Mouse (Mus musculus): ENCODE measurements around the gene Tmem160. TPM values are rescaled to one million over a fixed set of nuclear protein-coding genes. Genes with fewer than 3 reads are reported as not detected.

Tmem160 gene
- 225 and 228 TPM in 2 replicates for polyA plus RNA-seq (2012; rRNA removed)

DNA sequence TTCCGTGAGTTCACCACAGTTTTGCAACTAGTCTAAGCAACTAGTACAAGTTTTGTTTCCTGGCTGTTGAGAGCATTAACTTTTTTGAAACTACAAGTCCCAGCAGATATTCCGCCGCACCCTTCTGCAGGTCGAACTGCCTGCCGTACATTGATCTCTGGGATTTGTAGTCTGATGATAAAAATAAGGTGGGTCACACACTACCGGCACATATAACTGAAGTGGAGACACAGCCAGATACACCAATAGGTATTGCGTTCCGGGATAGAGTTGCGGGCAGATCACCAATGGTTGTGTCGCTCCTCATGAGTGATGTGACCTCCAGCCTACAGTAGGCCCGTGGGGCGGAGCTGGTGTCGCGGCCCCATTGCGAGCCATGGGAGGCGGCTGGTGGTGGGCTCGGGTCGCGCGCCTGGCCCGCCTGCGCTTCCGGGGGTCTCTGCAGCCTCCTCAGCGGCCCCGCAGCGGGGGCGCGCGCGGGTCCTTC is at the start of gene Tmem160:
Gene Tmem160 (plus strand): TSS at position 193 of the 487 bp plus-strand sequence.
- DNase-seq = peak; percentile 93
- TF ChIP-seq POLR2A (IDR thresholded peaks at IDR 0.05; ENCODE audit: control insufficient read depth, extremely low read depth, insufficient read depth, low read length, poor library complexity) (no peak), CTCF (IDR thresholded peaks at IDR 0.05; ENCODE audit: borderline replicate concordance, control insufficient read depth, extremely low read depth, insufficient read depth, low read length, poor library complexity) (no peak)
- WGBS = under 1% methylated on average over 30 of the region's 30 CpGs
- H3K27ac ChIP-seq (ENCODE audit: control insufficient read depth, insufficient read depth, low read length) = no peak within 1 kb of the TSS; the same call in 1 of the 2 replicates
- peak within 1 kb of the TSS; percentile 80 for H3K4me3 ChIP-seq (ENCODE audit: control insufficient read depth, insufficient read depth, low read length)
- no peaks in the 10 kb centered on the region for H3K36me3 ChIP-seq (ENCODE audit: control insufficient read depth, insufficient read depth, low read length)
- no peaks in the 10 kb centered on the region for H3K27me3 ChIP-seq (ENCODE audit: control insufficient read depth, insufficient read depth, low read length)
- peaks cover 12% of the 10 kb centered on the region for H3K4me1 ChIP-seq (replicated peaks; ENCODE audit: control insufficient read depth, insufficient read depth, low read length)

DNA sequence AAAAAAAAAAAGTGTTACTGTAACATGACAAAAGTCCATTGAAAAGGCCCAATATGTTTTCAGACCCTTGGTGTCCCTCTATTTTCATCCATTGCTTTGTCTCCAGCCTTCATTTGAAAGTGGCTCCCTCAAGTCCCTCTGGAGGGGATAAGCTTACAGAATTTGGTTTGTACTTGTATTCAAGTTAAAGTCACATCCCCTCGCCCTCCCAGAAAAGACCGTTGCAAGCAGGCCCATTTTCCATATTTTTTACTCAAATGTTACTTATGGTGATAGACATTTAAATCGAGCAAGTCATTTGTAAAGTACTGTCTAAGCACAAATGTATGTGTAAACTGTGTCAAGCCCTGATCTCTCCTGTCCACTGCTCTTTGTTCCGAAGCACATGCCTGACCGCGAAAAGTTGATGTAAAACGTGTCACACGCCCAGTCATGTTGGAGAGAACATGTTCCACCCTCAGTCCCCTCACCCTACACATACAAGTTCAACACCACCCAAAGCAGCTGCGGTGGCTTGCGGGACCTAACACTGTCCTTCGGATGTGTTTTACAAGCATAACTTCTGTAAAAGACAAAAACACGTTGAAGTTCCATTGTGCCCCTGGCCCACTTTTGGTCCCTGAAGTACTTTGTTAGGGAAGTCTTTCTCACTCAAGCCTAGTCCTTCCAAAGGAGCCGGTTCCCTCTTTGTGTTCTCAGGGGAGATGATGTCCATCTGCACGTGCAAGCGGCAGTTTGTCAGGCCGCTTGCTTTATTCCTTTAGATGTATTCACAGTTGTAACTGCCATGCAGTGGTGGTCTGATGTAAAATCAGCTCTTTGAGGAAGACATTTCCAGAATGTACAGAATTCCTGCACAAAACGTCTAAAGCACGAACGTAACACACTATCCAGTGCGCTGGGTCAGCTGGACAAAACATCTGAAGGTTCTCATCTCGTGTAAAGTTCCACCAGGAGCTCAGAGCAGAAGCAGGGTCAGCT is 49.3 kb upstream of the Tmem160 start:
- TF ChIP-seq CTCF (IDR thresholded peaks at IDR 0.05; ENCODE audit: borderline replicate concordance, control insufficient read depth, extremely low read depth, insufficient read depth, low read length, poor library complexity) = no peak
- Histone ChIP-seq H3K27me3 (ENCODE audit: control insufficient read depth, insufficient read depth, low read length) (no peaks in the 10 kb centered on the region), H3K36me3 (ENCODE audit: control insufficient read depth, insufficient read depth, low read length) (no peaks in the 10 kb centered on the region), H3K4me3 (ENCODE audit: control insufficient read depth, insufficient read depth, low read length) (peak overlapping the region; percentile 47), H3K4me1 (replicated peaks; ENCODE audit: control insufficient read depth, insufficient read depth, low read length) (peaks cover 30% of the 10 kb centered on the region), H3K27ac (ENCODE audit: control insufficient read depth, insufficient read depth, low read length) (peak overlapping the region; percentile 69)
- peak; percentile 40 for DNase-seq
- 10% methylated on average over 21 of the region's 21 CpGs for WGBS

DNA sequence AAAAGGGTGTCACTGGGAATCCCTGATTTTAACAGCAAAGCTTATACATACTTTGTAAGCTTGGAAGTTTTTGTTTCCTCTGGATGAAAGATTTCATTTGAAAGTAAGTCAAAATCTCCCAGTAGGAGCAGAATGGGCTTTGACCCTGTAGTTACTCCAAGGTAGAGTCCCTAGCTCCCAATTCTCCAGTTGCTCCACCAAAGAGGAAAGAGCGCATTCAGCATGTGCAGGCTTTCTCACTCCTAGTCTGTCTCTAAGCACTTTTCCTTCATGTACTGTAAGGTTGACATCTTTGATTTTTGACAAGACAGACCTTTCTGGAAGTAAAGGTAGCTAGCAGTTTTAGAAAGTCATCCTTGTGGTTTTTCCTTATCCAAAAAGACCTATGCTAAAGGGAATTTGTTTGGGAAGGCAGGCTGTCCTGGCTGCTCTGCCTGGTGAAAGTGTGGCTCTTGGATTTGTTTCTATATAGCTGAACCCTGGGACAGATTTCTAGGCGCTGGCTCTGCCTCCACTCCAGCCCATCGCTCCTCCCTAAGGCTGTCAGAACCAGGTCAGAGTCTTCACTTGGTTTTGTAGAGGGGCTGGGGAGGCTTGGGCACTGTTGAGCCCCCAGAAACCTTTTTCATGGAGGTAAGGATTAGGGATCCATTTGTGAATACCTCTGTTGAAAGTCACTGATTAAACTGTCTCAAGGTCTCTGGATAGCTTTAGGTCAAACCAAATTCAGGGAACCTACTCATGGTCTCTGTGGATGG is 48.1 kb upstream of the Tmem160 start:
- DNase-seq = peak; percentile 14
- TF ChIP-seq CTCF (IDR thresholded peaks at IDR 0.05; ENCODE audit: borderline replicate concordance, control insufficient read depth, extremely low read depth, insufficient read depth, low read length, poor library complexity) = no peak
- TF ChIP-seq POLR2A (IDR thresholded peaks at IDR 0.05; ENCODE audit: control insufficient read depth, extremely low read depth, insufficient read depth, low read length, poor library complexity) = no peak

DNA sequence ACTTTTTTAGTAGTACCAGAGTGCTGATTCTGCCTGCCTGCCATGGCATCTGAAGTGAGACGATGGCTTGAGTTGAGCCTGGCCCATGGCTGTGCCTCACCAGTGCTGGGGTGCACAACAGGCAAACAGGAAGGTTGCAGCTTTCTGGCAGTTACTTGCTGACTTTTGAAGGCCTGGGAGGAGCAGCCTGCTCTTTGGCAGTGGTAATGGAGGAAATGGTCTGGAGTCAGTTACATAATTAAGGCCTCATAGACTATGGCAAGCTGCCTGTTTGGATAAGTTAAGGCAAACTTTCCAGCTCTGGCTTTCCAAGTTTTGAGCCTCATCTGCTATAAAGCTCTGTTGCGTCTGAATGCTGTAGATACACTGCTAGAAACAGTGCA is 47.5 kb upstream of the Tmem160 start:
- peak; percentile 57 for DNase-seq
- 37% methylated on average over 2 of the region's 2 CpGs for WGBS
- Histone ChIP-seq H3K4me3 (ENCODE audit: control insufficient read depth, insufficient read depth, low read length) (no peak overlapping the region), H3K4me1 (replicated peaks; ENCODE audit: control insufficient read depth, insufficient read depth, low read length) (peaks cover 24% of the 10 kb centered on the region), H3K36me3 (ENCODE audit: control insufficient read depth, insufficient read depth, low read length) (no peaks in the 10 kb centered on the region), H3K27ac (ENCODE audit: control insufficient read depth, insufficient read depth, low read length) (peak overlapping the region; percentile 97), H3K27me3 (ENCODE audit: control insufficient read depth, insufficient read depth, low read length) (no peaks in the 10 kb centered on the region)
- no peak for TF ChIP-seq POLR2A (IDR thresholded peaks at IDR 0.05; ENCODE audit: control insufficient read depth, extremely low read depth, insufficient read depth, low read length, poor library complexity)
- TF ChIP-seq CTCF (IDR thresholded peaks at IDR 0.05; ENCODE audit: borderline replicate concordance, control insufficient read depth, extremely low read depth, insufficient read depth, low read length, poor library complexity) = no peak

More for the DNA sequence above, 48.1 kb upstream of the Tmem160 start:
- H3K27ac ChIP-seq (ENCODE audit: control insufficient read depth, insufficient read depth, low read length) = peak overlapping the region; percentile 97
- H3K27me3 ChIP-seq (ENCODE audit: control insufficient read depth, insufficient read depth, low read length) = no peaks in the 10 kb centered on the region
- H3K4me1 ChIP-seq (replicated peaks; ENCODE audit: control insufficient read depth, insufficient read depth, low read length) = peaks cover 24% of the 10 kb centered on the region
- no peak overlapping the region for H3K4me3 ChIP-seq (ENCODE audit: control insufficient read depth, insufficient read depth, low read length)
- no peaks in the 10 kb centered on the region for H3K36me3 ChIP-seq (ENCODE audit: control insufficient read depth, insufficient read depth, low read length)
- 78% methylated on average over 3 of the region's 3 CpGs for whole genome bisulfite sequencing

DNA sequence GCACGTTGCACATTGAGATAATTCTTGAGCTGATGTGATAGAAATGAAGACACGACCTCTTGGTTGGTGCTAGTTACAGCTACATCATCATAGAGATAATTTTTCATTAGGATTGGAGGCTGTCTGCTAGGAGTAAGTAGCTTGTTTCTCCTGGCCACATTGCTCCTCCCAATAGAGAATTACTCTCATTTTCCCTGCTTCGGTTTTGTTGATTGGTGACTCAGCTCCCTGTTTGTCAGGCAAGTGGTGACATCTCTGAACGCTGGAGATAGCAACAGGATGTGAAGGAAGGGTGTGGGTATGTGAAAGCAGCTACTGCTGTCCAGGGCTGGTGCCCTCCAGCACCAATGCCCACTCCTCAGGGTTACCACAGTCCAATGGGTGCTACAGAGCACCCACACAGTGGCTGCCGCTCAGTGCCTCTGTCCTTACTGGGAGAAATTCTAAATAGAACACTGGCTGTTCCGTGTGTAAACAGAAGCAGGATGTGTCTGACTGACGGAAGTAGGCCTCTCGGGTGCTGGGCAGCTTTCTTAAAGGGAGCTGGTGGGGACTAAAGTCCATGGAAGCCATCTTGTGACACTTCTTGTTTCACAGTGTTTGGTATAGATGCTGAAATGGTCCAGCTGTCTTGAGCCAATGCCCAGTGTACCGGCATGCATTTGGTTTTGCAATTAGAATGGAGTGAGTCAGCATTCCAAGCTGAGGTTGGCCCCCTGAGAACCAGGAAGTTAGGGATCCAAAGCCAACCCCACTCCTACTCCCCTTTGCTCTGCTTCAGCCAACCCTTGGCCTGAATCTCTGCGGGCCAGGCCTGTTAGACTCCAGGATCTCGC is 46.8 kb upstream of the Tmem160 start:
- 18% methylated on average over 11 of the region's 11 CpGs for WGBS
- H3K4me3 ChIP-seq (ENCODE audit: control insufficient read depth, insufficient read depth, low read length) = peak overlapping the region; percentile 29
- H3K4me1 ChIP-seq (replicated peaks; ENCODE audit: control insufficient read depth, insufficient read depth, low read length) = peaks cover 24% of the 10 kb centered on the region
- no peaks in the 10 kb centered on the region for H3K36me3 ChIP-seq (ENCODE audit: control insufficient read depth, insufficient read depth, low read length)
- H3K27me3 ChIP-seq (ENCODE audit: control insufficient read depth, insufficient read depth, low read length) = no peaks in the 10 kb centered on the region
- H3K27ac ChIP-seq (ENCODE audit: control insufficient read depth, insufficient read depth, low read length) = peak overlapping the region; percentile 97
- DNase-seq = peak; percentile 55
- TF ChIP-seq CTCF (IDR thresholded peaks at IDR 0.05; ENCODE audit: borderline replicate concordance, control insufficient read depth, extremely low read depth, insufficient read depth, low read length, poor library complexity) (no peak), POLR2A (IDR thresholded peaks at IDR 0.05; ENCODE audit: control insufficient read depth, extremely low read depth, insufficient read depth, low read length, poor library complexity) (no peak)

Measured in thymus, adult 2 months (tissue).